Mouse (Mus musculus) CH12.LX (cell line): ENCODE measurements around the gene Coq7. TPM values are rescaled to one million over a fixed set of nuclear protein-coding genes. Genes with fewer than 3 reads are reported as not detected.

Source experiments
- DNase-seq: peaks from one replicate; pipeline ENCODE4 v3.0.0-alpha.2; 2013; ENCODE audit errors: extremely low read depth
- H3K27ac ChIP-seq: 2 replicates; pipeline ENCODE4 v1.5.1; 2012; ENCODE audit warnings: low read depth, mild to moderate bottlenecking, control low read depth, moderate library complexity; ENCODE audit not compliant: insufficient read depth
- H3K27me3 ChIP-seq: replicated peaks from 2 replicates; pipeline ENCODE3; 2012; ENCODE audit warnings: inconsistent platforms
- H3K36me3 ChIP-seq, 2 experiments: replicated peaks in 1 of 2; 2 replicates each; pipeline versions ENCODE3 to v1.6.1; 2012; ENCODE audit warnings: inconsistent platforms in 1 of 2, low read length in 1 of 2, mild to moderate bottlenecking in 1 of 2, mixed read lengths in 1 of 2, moderate library complexity in 1 of 2; ENCODE audit not compliant: control insufficient read depth in 1 of 2, insufficient read depth in 1 of 2
- H3K4me1 ChIP-seq, 2 experiments: 2 replicates each; pipeline ENCODE4 v1.6.1; 2012; ENCODE audit warnings: inconsistent platforms in 1 of 2, moderate library complexity in 1 of 2; ENCODE audit not compliant: insufficient read depth in 2 of 2, control insufficient read depth in 1 of 2
- H3K4me2 ChIP-seq: 2 replicates; pipeline ENCODE4 v1.6.1; 2012; ENCODE audit warnings: low read depth, mild to moderate bottlenecking, control low read depth; ENCODE audit not compliant: poor library complexity, insufficient read depth, severe bottlenecking
- H3K4me3 ChIP-seq, 3 experiments: fragments of 150-350 bp in 1 of 3; sonication (generic) in 1 of 3; replicated peaks in 1 of 3; 2 replicates each; pipeline versions ENCODE3 to v1.5.1; 2011 to 2012; ENCODE audit warnings: low read depth in 2 of 3, low read length in 2 of 3, mild to moderate bottlenecking in 2 of 3, moderate library complexity in 2 of 3, control low read depth in 1 of 3, improper control_type of control experiment in 1 of 3, inconsistent platforms in 1 of 3, mixed read lengths in 1 of 3; ENCODE audit not compliant: poor library complexity in 1 of 3
- H3K79me2 ChIP-seq: replicated peaks from 2 replicates; pipeline ENCODE4 v1.6.1; 2012; ENCODE audit warnings: mild to moderate bottlenecking, moderate library complexity; ENCODE audit not compliant: control insufficient read depth, poor library complexity, insufficient read depth, severe bottlenecking; ENCODE audit errors: extremely low read depth
- H3K9ac ChIP-seq: 2 replicates; pipeline ENCODE4 v1.6.1; 2012; ENCODE audit warnings: low read depth, mild to moderate bottlenecking, control low read depth, moderate library complexity; ENCODE audit not compliant: insufficient read depth
- H3K9me3 ChIP-seq: replicated peaks from 2 replicates; pipeline ENCODE3; 2012; ENCODE audit warnings: low read length, inconsistent platforms, mixed read lengths
- CTCF ChIP-seq, 2 experiments: IDR thresholded peaks in 1 of 2; conservative IDR thresholded peaks in 1 of 2; 2 replicates each; pipeline ENCODE4 v1.5.1; 2011 to 2012; ENCODE audit warnings: low read depth in 2 of 2, low read length in 2 of 2, improper control_type of control experiment in 1 of 2, inconsistent platforms in 1 of 2, mild to moderate bottlenecking in 1 of 2, moderate library complexity in 1 of 2
- ELF1 ChIP-seq: IDR thresholded peaks from 2 replicates; pipeline ENCODE4 v1.6.1; 2014; ENCODE audit warnings: low read depth, mild to moderate bottlenecking, inconsistent platforms, low read length, improper control_type of control experiment
- EP300 ChIP-seq: IDR thresholded peaks from 2 replicates; pipeline ENCODE4 v1.6.1; 2011; ENCODE audit warnings: low read length, improper control_type of control experiment
- ETS1 ChIP-seq: conservative IDR thresholded peaks from 2 replicates; pipeline ENCODE4 v1.6.1; 2012; ENCODE audit warnings: low read depth, mild to moderate bottlenecking, inconsistent platforms, low read length, improper control_type of control experiment, moderate library complexity
- GABPA ChIP-seq: IDR thresholded peaks from 2 replicates; pipeline ENCODE4 v1.6.1; 2012; ENCODE audit warnings: low read depth, low read length, improper control_type of control experiment, inconsistent platforms; ENCODE audit not compliant: insufficient replicate concordance
- JUN ChIP-seq: IDR thresholded peaks from 2 replicates; pipeline ENCODE4 v1.6.1; 2011; ENCODE audit warnings: low read depth, mild to moderate bottlenecking, low read length, improper control_type of control experiment, moderate library complexity; ENCODE audit not compliant: insufficient read depth
- JUND ChIP-seq: conservative IDR thresholded peaks from 2 replicates; pipeline ENCODE4 v1.6.1; 2011; ENCODE audit warnings: low read depth, low read length, improper control_type of control experiment
- MAZ ChIP-seq: IDR thresholded peaks from 2 replicates; pipeline ENCODE4 v1.6.1; 2012; ENCODE audit warnings: low read depth, mild to moderate bottlenecking, inconsistent platforms, low read length, improper control_type of control experiment, moderate library complexity
- MEF2A ChIP-seq: IDR thresholded peaks from 2 replicates; pipeline ENCODE4 v1.6.1; 2014; ENCODE audit warnings: low read depth, mild to moderate bottlenecking, inconsistent platforms, low read length, improper control_type of control experiment, borderline replicate concordance
- MYC ChIP-seq: IDR thresholded peaks from 2 replicates; pipeline ENCODE4 v1.6.1; 2011; ENCODE audit warnings: low read depth, mild to moderate bottlenecking, improper control_type of control experiment, low read length
- POLR2AphosphoS2 ChIP-seq: IDR thresholded peaks from 2 replicates; pipeline ENCODE4 v1.6.1; 2011; ENCODE audit warnings: low read depth, low read length, improper control_type of control experiment
- RCOR1 ChIP-seq: conservative IDR thresholded peaks from 2 replicates; pipeline ENCODE4 v1.6.1; 2012; ENCODE audit warnings: low read depth, mild to moderate bottlenecking, inconsistent platforms, low read length, improper control_type of control experiment
- SMC3 ChIP-seq: IDR thresholded peaks from 2 replicates; pipeline ENCODE4 v1.6.1; 2011; ENCODE audit warnings: low read depth, low read length, improper control_type of control experiment
- TCF12 ChIP-seq: IDR thresholded peaks from 2 replicates; pipeline ENCODE4 v1.6.1; 2014; ENCODE audit warnings: low read depth, mild to moderate bottlenecking, inconsistent platforms, low read length, improper control_type of control experiment
- UBTF ChIP-seq: IDR thresholded peaks from 2 replicates; pipeline ENCODE4 v1.6.1; 2012; ENCODE audit warnings: low read depth, mild to moderate bottlenecking, inconsistent platforms, low read length, improper control_type of control experiment, moderate library complexity
- USF2 ChIP-seq: conservative IDR thresholded peaks from 2 replicates; pipeline ENCODE4 v1.6.1; 2011; ENCODE audit warnings: low read depth, low read length, improper control_type of control experiment
- ZKSCAN1 ChIP-seq: IDR thresholded peaks from 2 replicates; pipeline ENCODE4 v1.6.1; 2012; ENCODE audit warnings: low read depth, inconsistent platforms, low read length, improper control_type of control experiment, borderline replicate concordance
- ZMIZ1 ChIP-seq: IDR thresholded peaks from 2 replicates; pipeline ENCODE4 v1.6.1; 2012; ENCODE audit warnings: low read depth, mild to moderate bottlenecking, inconsistent platforms, low read length, improper control_type of control experiment
- ZNF384 ChIP-seq: IDR thresholded peaks from 2 replicates; pipeline ENCODE4 v1.6.1; 2012; ENCODE audit warnings: low read depth, low read length, improper control_type of control experiment, inconsistent platforms
- dilution Hi-C: fragments of 300-500 bp; cut with MboI; formaldehyde crosslinking; loops from 2 replicates; pipeline ENCODE4 v1.14.3; 2020; ENCODE audit warnings: low sequenced_read_pairs; ENCODE audit not compliant: extremely low pct_unique_long_range_greater_than_20kb, extremely low pct_ligation_motif_present
- in situ Hi-C: fragments of 300-500 bp; cut with MboI; formaldehyde crosslinking; loops from 3 replicates; pipeline ENCODE4 v1.14.3; 2019; ENCODE audit warnings: low sequenced_read_pairs, low pct_ligation_motif_present, low pct_unique_long_range_greater_than_20kb, mixed read lengths
- polyA plus RNA-seq: library from polyadenylated mRNA; unstranded; fragments of >175 nt; gene quantifications from 2 replicates; pipeline ENCODE4 v1.2.1, GENCODE M21; 2012; ENCODE audit warnings: low read depth; ENCODE audit not compliant: insufficient read length
- total RNA-seq, 2 experiments: library from RNA; depleted of rRNA; stranded (reverse); fragments of 300-350 nt in 1 of 2; fragments of >200 nt in 1 of 2; gene quantifications; 2 replicates each; pipeline ENCODE4 v1.2.3; 2012 to 2014

The Coq7 gene
- total and polyA plus RNA-seq, 3 experiments: 38.8 to 50.4 (median 43.6) TPM

- no peak for TF ChIP-seq ZMIZ1
- TF ChIP-seq MAZ: no peak
- TF ChIP-seq MYC: no peak
- TF ChIP-seq TCF12: 0 out of 2 replicates have a peak, but pooled peaks have one; percentile 11
- TF ChIP-seq CTCF (conservative IDR thresholded peaks at IDR 0.05 in 1 of 2, IDR thresholded peaks at IDR 0.05 in 1 of 2; ENCODE audit: low read depth in 2 of 2, low read length in 2 of 2): no peak
- TF ChIP-seq JUN: peak; percentile 80
- 0 out of 2 replicates have a peak, but pooled peaks have one; percentile 41 for TF ChIP-seq RCOR1
- no peak for TF ChIP-seq GABPA
- peak; percentile 74 for TF ChIP-seq EP300
- TF ChIP-seq ELF1: no peak
- no peak for TF ChIP-seq USF2
- TF ChIP-seq UBTF: no peak
- no peak for TF ChIP-seq POLR2AphosphoS2
Observed at GRCm38 (mm10) chr7:118480160-118480709, 52.9 kb downstream of the Coq7 start (continued).

GRCm38 (mm10) chr7:118478835-118479312 lies 54.3 kb downstream of the Coq7 start:
- H3K4me2 ChIP-seq: no peak overlapping the region
- peaks cover 26 to 54% of the 10 kb centered on the region in 2 experiments for H3K4me1 ChIP-seq
- TF ChIP-seq ETS1 (peak; percentile 42; the same call in 1 of the 2 replicates), ZNF384 (no peak), EP300 (0 out of 2 replicates have a peak, but pooled peaks have one; percentile 48)
- H3K79me2 ChIP-seq: no peaks in the 10 kb centered on the region
- no peaks in the 10 kb centered on the region for H3K27me3 ChIP-seq
- no peak overlapping the region for H3K9ac ChIP-seq
- H3K27ac ChIP-seq: no peak overlapping the region
- dilution Hi-C loops: no loop called here
- peaks cover 9% of the 10 kb centered on the region for H3K9me3 ChIP-seq
- in situ Hi-C loops: no loop called here
- no peak overlapping the region for H3K4me3 ChIP-seq
- no peaks in the 10 kb centered on the region for H3K36me3 ChIP-seq
- peak; percentile 18 for DNase-seq

- TF ChIP-seq ZNF384 (no peak), JUND (no peak), JUN (no peak), SMC3 (no peak), UBTF (no peak), ZKSCAN1 (no peak), MAZ (no peak), MEF2A (no peak)
- no peaks in the 10 kb centered on the region for H3K36me3 ChIP-seq
- dilution Hi-C loops: no loop called here
Observed at GRCm38 (mm10) chr7:118476428-118476827, 56.7 kb downstream of the Coq7 start.

More at GRCm38 (mm10) chr7:118476428-118476827, 56.7 kb downstream of the Coq7 start:
- no peak for DNase-seq
- H3K9me3 ChIP-seq: peaks cover 14% of the 10 kb centered on the region
- H3K9ac ChIP-seq: no peak overlapping the region
- no peak overlapping the region for H3K4me2 ChIP-seq
- in situ Hi-C loops: no loop called here
- no peaks in the 10 kb centered on the region for H3K27me3 ChIP-seq
- H3K27ac ChIP-seq: no peak overlapping the region
- peaks cover 9 to 32% of the 10 kb centered on the region in 2 experiments for H3K4me1 ChIP-seq
- H3K79me2 ChIP-seq: no peaks in the 10 kb centered on the region
- H3K4me3 ChIP-seq: no peak overlapping the region
